Mouse (Mus musculus): ENCODE data around the gene Igf1. TPM values are rescaled to one million over a fixed set of nuclear protein-coding genes. Genes with fewer than 3 reads are reported as not detected.

The Igf1 gene
- polyA plus RNA-seq, 1 experiment: not detected

GRCm38 (mm10) chr10:87906757-87907307, 48.8 kb downstream of the Igf1 start:
- no peak for TF ChIP-seq GATA1 (IDR thresholded peaks at IDR 0.05; ENCODE audit: low read length)

GRCm38 (mm10) chr10:87913852-87914251, 55.8 kb downstream of the Igf1 start:
- no peak for TF ChIP-seq GATA1 (IDR thresholded peaks at IDR 0.05; ENCODE audit: low read length)

- no peak for TF ChIP-seq GATA1 (IDR thresholded peaks at IDR 0.05; ENCODE audit: low read length)
These were observed 56.9 kb downstream of the Igf1 start for GRCm38 (mm10) chr10:87914932-87915331.

GRCm38 (mm10) chr10:87915782-87916181, 57.7 kb downstream of the Igf1 start:
- no peak for TF ChIP-seq GATA1 (IDR thresholded peaks at IDR 0.05; ENCODE audit: low read length)

- no peak for TF ChIP-seq GATA1 (IDR thresholded peaks at IDR 0.05; ENCODE audit: low read length)
These were observed 64.2 kb downstream of the Igf1 start for GRCm38 (mm10) chr10:87922263-87922662.

GRCm38 (mm10) chr10:87926564-87926963, 68.5 kb downstream of the Igf1 start:
- TF ChIP-seq GATA1 (IDR thresholded peaks at IDR 0.05; ENCODE audit: low read length): no peak

GRCm38 (mm10) chr10:87927131-87927609, 69.1 kb downstream of the Igf1 start:
- no peak for TF ChIP-seq GATA1 (IDR thresholded peaks at IDR 0.05; ENCODE audit: low read length)

- no peak for TF ChIP-seq GATA1 (IDR thresholded peaks at IDR 0.05; ENCODE audit: low read length)
These were observed 90.1 kb downstream of the Igf1 start for GRCm38 (mm10) chr10:87948192-87948591.

- TF ChIP-seq GATA1 (IDR thresholded peaks at IDR 0.05; ENCODE audit: low read length): no peak
These were observed 113.5 kb downstream of the Igf1 start for GRCm38 (mm10) chr10:87971536-87971935.

- no peak for TF ChIP-seq GATA1 (IDR thresholded peaks at IDR 0.05; ENCODE audit: low read length)
These were observed 116.0 kb downstream of the Igf1 start for GRCm38 (mm10) chr10:87973911-87974631.

- TF ChIP-seq GATA1 (IDR thresholded peaks at IDR 0.05; ENCODE audit: low read length): no peak
These were observed 127.3 kb downstream of the Igf1 start for GRCm38 (mm10) chr10:87985375-87985774.

GRCm38 (mm10) chr10:87986201-87986600, 128.1 kb downstream of the Igf1 start:
- no peak for TF ChIP-seq GATA1 (IDR thresholded peaks at IDR 0.05; ENCODE audit: low read length)

Other genes with a start within 250 kb of the Igf1 start
- not detected in 2 replicates for gene Pmch, start 232.8 kb downstream of the Igf1 start, polyA plus RNA-seq (2012)